In genomic region chr4:152103025-152103424, GRCm38 (mm10) we compare ENCODE assay signal across 10 mouse cellular contexts. TPM values are rescaled to one million over a fixed set of nuclear protein-coding genes. Genes with fewer than 3 reads are reported as not detected.
DNase-seq lines count a peak whose midpoint lies in the region; ATAC-seq and TF ChIP-seq lines count a peak whose summit lies in the region.
"Had no signal": no experiment of that assay in that cellular context is flagged by ENCODE, and none has a peak within 500 bp of the region (broad histone marks: within the 10 kb centered on the region; RNA-seq: fewer than 3 reads in every experiment).

No protein-coding gene starts in this region.

- ATAC-seq in hindbrain, embryonic 16.5 days: no peak
- ATAC-seq in embryonic facial prominence, embryonic 11.5 days (replicated peaks; ENCODE audit: insufficient number of reproducible peaks, low FRiP score, low TSS enrichment, low read depth): no peak
- no peak for ATAC-seq in midbrain, postnatal 0 days (ENCODE audit: low FRiP score)

- H3K4me1 ChIP-seq in hindbrain, embryonic 10.5 days (replicated peaks): peaks cover 50% of the 10 kb centered on the region
- H3K4me1 ChIP-seq in hindbrain, embryonic 16.5 days (ENCODE audit: control insufficient read depth, insufficient read depth, low read depth, low read length): peaks cover 6% of the 10 kb centered on the region; the same call in 1 of the 2 replicates
- H3K4me1 ChIP-seq in embryonic facial prominence, embryonic 11.5 days (ENCODE audit: control insufficient read depth, insufficient read depth, low read length): peaks cover 10% of the 10 kb centered on the region
- 0 out of 2 replicates have a peak, but pooled peaks cover 3% of the 10 kb centered on the region for H3K4me1 ChIP-seq in midbrain, postnatal 0 days (ENCODE audit: insufficient read depth, low read length)
- H3K4me1 ChIP-seq in thymus, adult 2 months (replicated peaks; ENCODE audit: control insufficient read depth, insufficient read depth, low read length): peaks cover 5% of the 10 kb centered on the region; the same call in 1 of the 2 replicates

- no peak for TF ChIP-seq POLR2A in thymus, adult 2 months (IDR thresholded peaks at IDR 0.05; ENCODE audit: control insufficient read depth, extremely low read depth, insufficient read depth, low read length, poor library complexity)

- no peaks in the 10 kb centered on the region for H3K9me3 ChIP-seq in hindbrain, embryonic 10.5 days
- H3K9me3 ChIP-seq in hindbrain, embryonic 16.5 days (ENCODE audit: control insufficient read depth, low read length): no peaks in the 10 kb centered on the region
- no peaks in the 10 kb centered on the region for H3K9me3 ChIP-seq in embryonic facial prominence, embryonic 11.5 days (replicated peaks; ENCODE audit: control insufficient read depth, low read length)
- no peaks in the 10 kb centered on the region for H3K9me3 ChIP-seq in midbrain, postnatal 0 days (ENCODE audit: low read length)
- H3K9me3 ChIP-seq: embryonic facial prominence, embryonic 13.5 days; stomach, embryonic 15.5 days had no signal

- no peak overlapping the region for H3K4me2 ChIP-seq in hindbrain, embryonic 16.5 days (ENCODE audit: low read length)
- H3K4me2 ChIP-seq in embryonic facial prominence, embryonic 11.5 days (ENCODE audit: low read depth, low read length): no peak overlapping the region
- no peak overlapping the region for H3K4me2 ChIP-seq in midbrain, postnatal 0 days (ENCODE audit: low read depth, low read length, poor library complexity, severe bottlenecking)
- H3K4me2 ChIP-seq: embryonic facial prominence, embryonic 13.5 days; stomach, embryonic 15.5 days had no signal

- TF ChIP-seq CTCF in midbrain, postnatal 0 days (IDR thresholded peaks at IDR 0.05): peak; percentile 81
- TF ChIP-seq CTCF in thymus, adult 2 months (IDR thresholded peaks at IDR 0.05; ENCODE audit: borderline replicate concordance, control insufficient read depth, extremely low read depth, insufficient read depth, low read length, poor library complexity): peak; percentile 87; the same call in 1 of the 2 replicates

- WGBS in hindbrain, embryonic 10.5 days: 35% methylated on average over 7 of the region's 7 CpGs
- 39% methylated on average over 7 of the region's 7 CpGs for WGBS in hindbrain, embryonic 16.5 days
- 43% methylated on average over 7 of the region's 7 CpGs for WGBS in embryonic facial prominence, embryonic 11.5 days
- 34% methylated on average over 7 of the region's 7 CpGs for WGBS in midbrain, postnatal 0 days
- 61% methylated on average over 7 of the region's 7 CpGs for WGBS in thymus, adult 2 months

- peaks cover 43% of the 10 kb centered on the region for H3K36me3 ChIP-seq in hindbrain, embryonic 10.5 days
- 0 out of 2 replicates have a peak, but pooled peaks cover 6% of the 10 kb centered on the region for H3K36me3 ChIP-seq in hindbrain, embryonic 16.5 days (ENCODE audit: control insufficient read depth, insufficient read depth, low read length)
- H3K36me3 ChIP-seq in embryonic facial prominence, embryonic 11.5 days (replicated peaks; ENCODE audit: control insufficient read depth, insufficient read depth, low read depth, low read length): no peaks in the 10 kb centered on the region
- H3K36me3 ChIP-seq in midbrain, postnatal 0 days (ENCODE audit: insufficient read depth, low read length): peaks cover 20% of the 10 kb centered on the region
- H3K36me3 ChIP-seq in thymus, adult 2 months (ENCODE audit: control insufficient read depth, insufficient read depth, low read length): no peaks in the 10 kb centered on the region

- peak; percentile 79 for DNase-seq in hindbrain, embryonic 10.5 days (ENCODE audit: low spot score)
- peak; percentile 91 for DNase-seq in CD4-positive, CD25-positive, alpha-beta regulatory T cell, adult 2 months (ENCODE audit: low read depth, low spot score)
- peak; percentile 66 for DNase-seq in adrenal gland, adult 2 months
- DNase-seq in embryonic facial prominence, embryonic 11.5 days (ENCODE audit: low spot score): peak; percentile 73
- DNase-seq in layer of hippocampus, postnatal 14 days (ENCODE audit: low spot score in 2 of 2): peak; percentile 61 to 67
- DNase-seq in midbrain, postnatal 0 days (ENCODE audit: low spot score): no peak
- DNase-seq in thymus, adult 2 months: peak; percentile 84

- no peak overlapping the region for H3K27ac ChIP-seq in hindbrain, embryonic 10.5 days
- H3K27ac ChIP-seq in hindbrain, embryonic 16.5 days (ENCODE audit: low read depth, low read length): no peak overlapping the region
- no peak overlapping the region for H3K27ac ChIP-seq in embryonic facial prominence, embryonic 11.5 days (replicated peaks; ENCODE audit: low read depth, low read length)
- H3K27ac ChIP-seq in midbrain, postnatal 0 days (ENCODE audit: low read depth, low read length): no peak overlapping the region
- no peak overlapping the region for H3K27ac ChIP-seq in thymus, adult 2 months (ENCODE audit: control insufficient read depth, insufficient read depth, low read length)
- H3K27ac ChIP-seq: embryonic facial prominence, embryonic 13.5 days; stomach, embryonic 15.5 days had no signal

- H3K4me3 ChIP-seq in hindbrain, embryonic 10.5 days: no peak overlapping the region
- H3K4me3 ChIP-seq in hindbrain, embryonic 16.5 days (ENCODE audit: low read length): no peak overlapping the region
- H3K4me3 ChIP-seq in embryonic facial prominence, embryonic 11.5 days (ENCODE audit: low read depth, low read length): no peak overlapping the region
- no peak overlapping the region for H3K4me3 ChIP-seq in midbrain, postnatal 0 days (ENCODE audit: low read depth, low read length)
- no peak overlapping the region for H3K4me3 ChIP-seq in thymus, adult 2 months (ENCODE audit: control insufficient read depth, insufficient read depth, low read length)
- H3K4me3 ChIP-seq: embryonic facial prominence, embryonic 13.5 days; stomach, embryonic 15.5 days had no signal

- no peak overlapping the region for H3K9ac ChIP-seq in hindbrain, embryonic 16.5 days (ENCODE audit: low read depth, low read length)
- H3K9ac ChIP-seq in embryonic facial prominence, embryonic 11.5 days (replicated peaks; ENCODE audit: low read length): no peak overlapping the region
- no peak overlapping the region for H3K9ac ChIP-seq in midbrain, postnatal 0 days (replicated peaks; ENCODE audit: low read length, poor library complexity, severe bottlenecking)
- H3K9ac ChIP-seq: embryonic facial prominence, embryonic 13.5 days; stomach, embryonic 15.5 days had no signal

- peaks cover 21% of the 10 kb centered on the region for H3K27me3 ChIP-seq in hindbrain, embryonic 10.5 days (ENCODE audit: insufficient read depth, poor library complexity, severe bottlenecking)
- H3K27me3 ChIP-seq in hindbrain, embryonic 16.5 days (replicated peaks; ENCODE audit: control insufficient read depth, insufficient read depth, low read length): peaks cover 2% of the 10 kb centered on the region; the same call in 1 of the 2 replicates
- no peaks in the 10 kb centered on the region for H3K27me3 ChIP-seq in embryonic facial prominence, embryonic 11.5 days (ENCODE audit: control insufficient read depth, insufficient read depth, low read length)
- H3K27me3 ChIP-seq in midbrain, postnatal 0 days (ENCODE audit: insufficient read depth, low read length): no peaks in the 10 kb centered on the region
- no peaks in the 10 kb centered on the region for H3K27me3 ChIP-seq in thymus, adult 2 months (ENCODE audit: control insufficient read depth, insufficient read depth, low read length)
- H3K27me3 ChIP-seq: embryonic facial prominence, embryonic 13.5 days; stomach, embryonic 15.5 days had no signal

RNA-seq across cellular contexts. Expression of gene Tnfrsf25, which starts 12.7 kb away (rescaled TPM):
- polyA plus RNA-seq in hindbrain, embryonic 10.5 days (2016; fragmentation: Nextera tagmentation; extraction: Ambion mirVana): 0.70 and 0.82 TPM in 2 replicates
- polyA plus RNA-seq in hindbrain, embryonic 16.5 days (2015; fragmentation: Nextera tagmentation; extraction: Ambion mirVana): 0.80 and 1.1 TPM in 2 replicates
- 1 to 10 TPM in 1 of 2 experiments, under 1 TPM in 1; 0.79 to 1.3 TPM for total RNA-seq in adrenal gland, adult 2 months (2021)
- 2.5 TPM in 2 replicates for polyA plus RNA-seq in adrenal gland, adult 2 months (2012; rRNA removed)
- polyA plus RNA-seq in embryonic facial prominence, embryonic 11.5 days (2014; fragmentation: Nextera tagmentation; extraction: Ambion mirVana): 0.21 and 0.75 TPM in 2 replicates
- total RNA-seq in layer of hippocampus, postnatal 14 days (2021): 10 to 100 TPM; 17.7 to 25.6 TPM
- total RNA-seq in midbrain, postnatal 0 days (2014; rRNA removed): 0.99 and 2.0 TPM in 2 replicates
- 0.38 and 0.49 TPM in 2 replicates for polyA plus RNA-seq in midbrain, postnatal 0 days (2015; fragmentation: Nextera tagmentation; extraction: Ambion mirVana)
- polyA plus RNA-seq in thymus, adult 2 months (2012; rRNA removed): 19.9 and 20.6 TPM in 2 replicates

RNA-seq across cellular contexts. Expression of gene Plekhg5, which starts 30.7 kb away (rescaled TPM):
- 9.6 and 12.4 TPM in 2 replicates for polyA plus RNA-seq in hindbrain, embryonic 10.5 days (2016; fragmentation: Nextera tagmentation; extraction: Ambion mirVana)
- 13.8 and 16.4 TPM in 2 replicates for polyA plus RNA-seq in hindbrain, embryonic 16.5 days (2015; fragmentation: Nextera tagmentation; extraction: Ambion mirVana)
- total RNA-seq in adrenal gland, adult 2 months (2021): 10 to 100 TPM in 1 of 2 experiments, 1 to 10 TPM in 1; 7.4 to 15.5 TPM
- polyA plus RNA-seq in adrenal gland, adult 2 months (2012; rRNA removed): 21.9 and 30.7 TPM in 2 replicates
- polyA plus RNA-seq in embryonic facial prominence, embryonic 11.5 days (2014; fragmentation: Nextera tagmentation; extraction: Ambion mirVana): 5.3 and 6.8 TPM in 2 replicates
- total RNA-seq in layer of hippocampus, postnatal 14 days (2021): 100 to 1,000 TPM; 106 to 115 TPM
- 17.6 and 33.5 TPM in 2 replicates for total RNA-seq in midbrain, postnatal 0 days (2014; rRNA removed)
- 13.0 and 15.1 TPM in 2 replicates for polyA plus RNA-seq in midbrain, postnatal 0 days (2015; fragmentation: Nextera tagmentation; extraction: Ambion mirVana)
- 21.5 and 22.0 TPM in 2 replicates for polyA plus RNA-seq in thymus, adult 2 months (2012; rRNA removed)

RNA-seq across cellular contexts. Expression of gene Espn, which starts 49.1 kb away (rescaled TPM):
- polyA plus RNA-seq in hindbrain, embryonic 10.5 days (2016; fragmentation: Nextera tagmentation; extraction: Ambion mirVana): 1.6 and 6.5 TPM in 2 replicates
- 0.34 and 0.46 TPM in 2 replicates for polyA plus RNA-seq in hindbrain, embryonic 16.5 days (2015; fragmentation: Nextera tagmentation; extraction: Ambion mirVana)
- 1 to 10 TPM; 1.7 to 2.3 TPM for total RNA-seq in adrenal gland, adult 2 months (2021)
- 8.3 and 10.4 TPM in 2 replicates for polyA plus RNA-seq in adrenal gland, adult 2 months (2012; rRNA removed)
- polyA plus RNA-seq in embryonic facial prominence, embryonic 11.5 days (2014; fragmentation: Nextera tagmentation; extraction: Ambion mirVana): 6.2 and 7.3 TPM in 2 replicates
- total RNA-seq in layer of hippocampus, postnatal 14 days (2021): under 1 TPM; 0.57 to 0.94 TPM
- 0.22 and 0.42 TPM in 2 replicates for total RNA-seq in midbrain, postnatal 0 days (2014; rRNA removed)
- 0.22 and 0.53 TPM in 2 replicates for polyA plus RNA-seq in midbrain, postnatal 0 days (2015; fragmentation: Nextera tagmentation; extraction: Ambion mirVana)
- 5.7 and 6.5 TPM in 2 replicates for polyA plus RNA-seq in thymus, adult 2 months (2012; rRNA removed)

RNA-seq across cellular contexts. Expression of gene Hes2, which starts 55.6 kb away (rescaled TPM):
- 4.2 and 4.7 TPM in 2 replicates for polyA plus RNA-seq in hindbrain, embryonic 10.5 days (2016; fragmentation: Nextera tagmentation; extraction: Ambion mirVana)
- polyA plus RNA-seq in hindbrain, embryonic 16.5 days (2015; fragmentation: Nextera tagmentation; extraction: Ambion mirVana): not detected in 2 replicates
- total RNA-seq in adrenal gland, adult 2 months (2021): not detected
- polyA plus RNA-seq in adrenal gland, adult 2 months (2012; rRNA removed): 0.57 TPM in 1 of 2 replicates, not detected in the other
- polyA plus RNA-seq in embryonic facial prominence, embryonic 11.5 days (2014; fragmentation: Nextera tagmentation; extraction: Ambion mirVana): 0.22 and 0.24 TPM in 2 replicates
- total RNA-seq in layer of hippocampus, postnatal 14 days (2021): not detected
- not detected in 2 replicates for total RNA-seq in midbrain, postnatal 0 days (2014; rRNA removed)
- not detected in 2 replicates for polyA plus RNA-seq in midbrain, postnatal 0 days (2015; fragmentation: Nextera tagmentation; extraction: Ambion mirVana)
- 0.07 and 0.20 TPM in 2 replicates for polyA plus RNA-seq in thymus, adult 2 months (2012; rRNA removed)
- polyA plus RNA-seq: embryonic facial prominence, embryonic 13.5 days had no signal
